Mouse (Mus musculus): ENCODE results near the gene Mpnd. TPM values are rescaled to one million over a fixed set of nuclear protein-coding genes. Genes with fewer than 3 reads are reported as not detected.

The Mpnd gene
- polyA plus RNA-seq, 1 experiment = 188 TPM

DNA sequence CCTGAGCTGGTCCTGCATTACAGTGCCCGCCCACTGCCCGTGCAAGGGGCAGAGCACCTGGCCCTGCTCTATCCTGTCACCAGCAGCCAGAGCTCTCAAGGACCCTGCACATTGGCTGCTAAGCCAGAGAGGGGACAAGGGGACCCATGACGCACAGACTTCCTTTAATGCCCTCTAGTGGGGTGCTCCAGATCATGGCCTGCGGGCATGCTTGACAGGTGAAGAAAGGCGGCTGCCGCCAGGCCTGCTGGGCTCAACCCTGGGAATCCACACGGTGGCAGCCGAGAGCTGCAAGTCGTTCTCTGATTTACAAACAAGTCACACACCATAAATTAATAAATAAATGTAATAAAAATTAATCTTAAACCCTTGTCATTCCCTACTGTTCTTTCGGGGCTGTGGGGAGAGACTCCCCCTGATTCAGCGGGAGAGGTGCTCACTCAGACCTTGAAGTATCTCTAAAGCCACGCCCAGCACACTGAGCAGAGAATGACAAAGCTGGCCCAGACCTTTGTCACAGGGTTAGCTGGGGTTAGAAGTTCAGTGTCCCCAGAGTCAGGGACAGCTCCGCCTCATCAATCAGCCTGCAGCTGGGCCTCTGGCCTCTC lies 29.2 kb upstream of the Mpnd start:
- H3K27me3 ChIP-seq (ENCODE audit: control insufficient read depth, insufficient read depth, low read length) = no peaks in the 10 kb centered on the region
- DNase-seq = peak; percentile 72
- no peak for TF ChIP-seq POLR2A (IDR thresholded peaks at IDR 0.05; ENCODE audit: control insufficient read depth, extremely low read depth, insufficient read depth, low read length, poor library complexity)
- TF ChIP-seq CTCF (IDR thresholded peaks at IDR 0.05; ENCODE audit: borderline replicate concordance, control insufficient read depth, extremely low read depth, insufficient read depth, low read length, poor library complexity) = peak; percentile 69; the same call in 1 of the 2 replicates

DNA sequence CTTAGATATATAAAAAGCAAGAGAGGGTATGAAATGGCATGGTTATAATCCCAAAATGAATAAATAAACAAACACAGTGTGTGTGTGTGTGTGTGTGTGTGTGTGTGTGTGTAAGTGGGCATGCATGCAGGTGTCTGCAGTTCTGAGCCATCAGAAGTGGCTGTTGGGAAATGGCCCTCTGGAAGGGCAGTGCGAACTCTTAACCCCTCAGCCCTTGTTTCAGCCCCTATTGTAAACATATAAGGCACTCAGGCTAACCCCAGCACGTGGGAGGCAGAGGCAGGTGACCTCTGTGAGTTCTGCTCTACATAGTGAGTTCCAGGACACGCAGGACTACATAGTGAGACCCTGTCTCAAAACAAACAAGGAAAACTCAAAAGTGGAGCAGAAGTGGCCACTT lies 28.2 kb upstream of the Mpnd start:
- Histone ChIP-seq H3K4me1 (replicated peaks; ENCODE audit: control insufficient read depth, insufficient read depth, low read length) (no peaks in the 10 kb centered on the region), H3K4me3 (ENCODE audit: control insufficient read depth, insufficient read depth, low read length) (no peak overlapping the region), H3K27me3 (ENCODE audit: control insufficient read depth, insufficient read depth, low read length) (no peaks in the 10 kb centered on the region), H3K36me3 (ENCODE audit: control insufficient read depth, insufficient read depth, low read length) (no peaks in the 10 kb centered on the region), H3K27ac (ENCODE audit: control insufficient read depth, insufficient read depth, low read length) (no peak overlapping the region)
- WGBS = 80% methylated on average over 3 of the region's 3 CpGs
- TF ChIP-seq POLR2A (IDR thresholded peaks at IDR 0.05; ENCODE audit: control insufficient read depth, extremely low read depth, insufficient read depth, low read length, poor library complexity) (no peak), CTCF (IDR thresholded peaks at IDR 0.05; ENCODE audit: borderline replicate concordance, control insufficient read depth, extremely low read depth, insufficient read depth, low read length, poor library complexity) (no peak)
- no peak for DNase-seq

More for the DNA sequence above, 29.2 kb upstream of the Mpnd start:
- Histone ChIP-seq H3K36me3 (ENCODE audit: control insufficient read depth, insufficient read depth, low read length) (no peaks in the 10 kb centered on the region), H3K4me1 (replicated peaks; ENCODE audit: control insufficient read depth, insufficient read depth, low read length) (no peaks in the 10 kb centered on the region), H3K4me3 (ENCODE audit: control insufficient read depth, insufficient read depth, low read length) (no peak overlapping the region), H3K27ac (ENCODE audit: control insufficient read depth, insufficient read depth, low read length) (no peak overlapping the region)
- WGBS = 22% methylated on average over 13 of the region's 13 CpGs

DNA sequence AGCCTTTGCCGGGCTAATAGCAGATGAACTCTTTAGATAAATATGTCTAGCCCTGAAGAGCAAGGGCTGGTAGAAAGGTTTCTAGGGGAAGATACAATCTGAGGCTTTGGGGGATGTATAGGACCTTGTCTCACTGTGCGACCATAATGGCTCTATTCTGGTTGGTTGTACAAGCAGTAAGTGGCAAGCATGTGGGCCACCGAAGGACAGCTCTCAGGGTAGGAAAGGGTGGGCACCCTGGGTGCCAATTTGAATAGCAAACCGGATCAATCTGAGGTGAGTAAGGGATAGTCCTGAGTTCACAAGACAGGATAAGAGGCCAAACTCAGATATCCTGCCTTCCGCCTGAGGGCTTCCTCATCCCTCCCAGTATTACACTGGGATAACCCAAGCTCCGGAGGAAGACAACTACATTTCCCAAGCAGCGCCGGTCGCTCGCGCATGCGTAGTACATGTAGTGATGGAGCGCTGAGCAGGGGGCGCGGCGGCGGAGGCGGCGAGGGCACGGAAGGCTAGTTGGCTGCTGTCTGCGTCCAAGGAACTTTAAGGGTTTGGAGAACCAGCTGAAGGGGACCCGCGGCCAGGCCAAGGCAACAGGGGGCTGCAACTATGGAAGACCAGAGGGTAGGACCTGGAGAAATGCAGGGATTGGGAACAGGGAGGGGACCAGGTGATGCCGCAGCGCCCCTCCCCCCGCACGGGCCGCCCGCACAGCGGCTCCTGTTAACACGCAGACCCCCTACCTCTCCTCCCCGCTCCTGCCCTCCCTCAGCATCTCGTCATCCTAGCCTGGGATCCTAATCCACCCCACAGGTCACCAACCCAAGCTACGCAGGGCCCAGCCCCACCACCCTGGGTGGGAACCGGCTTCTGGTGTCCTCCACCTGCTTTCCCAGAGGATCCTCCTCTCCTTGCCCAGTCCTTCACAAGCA lies 19.2 kb upstream of the Mpnd start, which contains the start of gene Fsd1:
Gene Fsd1, plus strand, starts transcription at position 480 of the 932 bp plus-strand sequence.
- no peak within 1 kb of the TSS for H3K27ac ChIP-seq (ENCODE audit: control insufficient read depth, insufficient read depth, low read length)
- no peaks in the 10 kb centered on the region; the same call in 1 of the 2 replicates for H3K27me3 ChIP-seq (ENCODE audit: control insufficient read depth, insufficient read depth, low read length)
- WGBS = 16% methylated on average over 35 of the region's 35 CpGs
- no peak within 1 kb of the TSS for H3K4me3 ChIP-seq (ENCODE audit: control insufficient read depth, insufficient read depth, low read length)
- H3K36me3 ChIP-seq (ENCODE audit: control insufficient read depth, insufficient read depth, low read length) = no peaks in the 10 kb centered on the region
- H3K4me1 ChIP-seq (replicated peaks; ENCODE audit: control insufficient read depth, insufficient read depth, low read length) = peaks cover 20% of the 10 kb centered on the region; the same call in 1 of the 2 replicates
- TF ChIP-seq CTCF (IDR thresholded peaks at IDR 0.05; ENCODE audit: borderline replicate concordance, control insufficient read depth, extremely low read depth, insufficient read depth, low read length, poor library complexity) (no peak), POLR2A (IDR thresholded peaks at IDR 0.05; ENCODE audit: control insufficient read depth, extremely low read depth, insufficient read depth, low read length, poor library complexity) (no peak)
- peak; percentile 23 for DNase-seq

DNA sequence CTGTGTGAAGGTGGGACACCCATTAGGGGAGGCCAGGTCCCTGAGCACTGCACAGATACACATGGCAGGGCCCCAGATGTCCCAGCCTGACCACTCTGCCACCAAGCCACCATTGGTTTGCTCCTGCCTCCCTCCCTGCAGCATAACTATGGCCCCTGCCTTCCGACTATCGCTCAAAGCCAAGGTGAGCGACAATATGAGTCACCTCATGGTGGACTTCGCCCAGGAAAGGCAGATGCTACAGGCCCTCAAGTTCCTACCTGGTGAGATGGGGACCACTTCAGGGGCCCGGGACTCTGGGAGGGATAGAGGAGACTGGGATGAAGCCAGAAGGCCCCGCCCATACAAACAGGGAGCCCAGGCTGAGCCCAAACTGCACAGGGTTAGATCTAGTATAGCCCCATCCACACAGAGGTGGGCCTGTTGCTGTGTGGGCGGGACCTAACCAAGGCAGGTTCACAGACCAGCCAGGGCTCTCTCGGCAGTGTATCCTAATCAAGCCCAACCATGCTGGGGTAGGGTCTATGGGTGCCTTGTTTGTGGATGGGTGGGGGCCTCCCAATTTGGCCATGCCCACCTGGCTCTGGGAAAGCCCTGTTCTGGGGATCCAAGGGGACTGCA lies 15.1 kb upstream of the Mpnd start:
- Histone ChIP-seq H3K4me3 (ENCODE audit: control insufficient read depth, insufficient read depth, low read length) (no peak overlapping the region), H3K27ac (ENCODE audit: control insufficient read depth, insufficient read depth, low read length) (no peak overlapping the region), H3K27me3 (ENCODE audit: control insufficient read depth, insufficient read depth, low read length) (no peaks in the 10 kb centered on the region; the same call in 1 of the 2 replicates), H3K36me3 (ENCODE audit: control insufficient read depth, insufficient read depth, low read length) (no peaks in the 10 kb centered on the region), H3K4me1 (replicated peaks; ENCODE audit: control insufficient read depth, insufficient read depth, low read length) (peaks cover 18% of the 10 kb centered on the region; the same call in 1 of the 2 replicates)
- 90% methylated on average over 8 of the region's 8 CpGs for WGBS
- DNase-seq = no peak
- TF ChIP-seq CTCF (IDR thresholded peaks at IDR 0.05; ENCODE audit: borderline replicate concordance, control insufficient read depth, extremely low read depth, insufficient read depth, low read length, poor library complexity) (no peak), POLR2A (IDR thresholded peaks at IDR 0.05; ENCODE audit: control insufficient read depth, extremely low read depth, insufficient read depth, low read length, poor library complexity) (no peak)

DNA sequence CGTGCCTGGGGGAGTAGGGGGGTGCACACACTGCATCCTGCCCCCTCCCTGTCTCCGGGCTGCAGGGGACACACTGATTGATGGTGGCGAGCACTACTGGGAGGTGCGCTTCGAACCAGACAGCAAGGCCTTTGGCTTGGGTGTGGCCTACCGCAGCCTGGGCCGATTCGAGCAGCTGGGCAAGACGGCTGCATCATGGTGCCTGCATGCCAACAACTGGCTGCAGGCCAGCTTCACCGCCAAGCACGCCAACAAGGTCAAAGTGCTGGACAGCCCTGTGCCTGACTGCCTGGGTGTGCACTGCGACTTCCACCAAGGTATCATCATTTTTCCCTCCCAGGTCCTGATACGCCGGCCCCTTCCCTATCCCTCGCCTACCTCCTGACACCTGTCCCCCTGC lies 9.5 kb upstream of the Mpnd start:
- H3K36me3 ChIP-seq (ENCODE audit: control insufficient read depth, insufficient read depth, low read length) = no peaks in the 10 kb centered on the region
- no peaks in the 10 kb centered on the region for H3K27me3 ChIP-seq (ENCODE audit: control insufficient read depth, insufficient read depth, low read length)
- H3K27ac ChIP-seq (ENCODE audit: control insufficient read depth, insufficient read depth, low read length) = no peak overlapping the region
- no peak for TF ChIP-seq POLR2A (IDR thresholded peaks at IDR 0.05; ENCODE audit: control insufficient read depth, extremely low read depth, insufficient read depth, low read length, poor library complexity)
- no peaks in the 10 kb centered on the region for H3K4me1 ChIP-seq (replicated peaks; ENCODE audit: control insufficient read depth, insufficient read depth, low read length)
- 94% methylated on average over 15 of the region's 15 CpGs for WGBS
- H3K4me3 ChIP-seq (ENCODE audit: control insufficient read depth, insufficient read depth, low read length) = no peak overlapping the region
- DNase-seq = no peak

DNA sequence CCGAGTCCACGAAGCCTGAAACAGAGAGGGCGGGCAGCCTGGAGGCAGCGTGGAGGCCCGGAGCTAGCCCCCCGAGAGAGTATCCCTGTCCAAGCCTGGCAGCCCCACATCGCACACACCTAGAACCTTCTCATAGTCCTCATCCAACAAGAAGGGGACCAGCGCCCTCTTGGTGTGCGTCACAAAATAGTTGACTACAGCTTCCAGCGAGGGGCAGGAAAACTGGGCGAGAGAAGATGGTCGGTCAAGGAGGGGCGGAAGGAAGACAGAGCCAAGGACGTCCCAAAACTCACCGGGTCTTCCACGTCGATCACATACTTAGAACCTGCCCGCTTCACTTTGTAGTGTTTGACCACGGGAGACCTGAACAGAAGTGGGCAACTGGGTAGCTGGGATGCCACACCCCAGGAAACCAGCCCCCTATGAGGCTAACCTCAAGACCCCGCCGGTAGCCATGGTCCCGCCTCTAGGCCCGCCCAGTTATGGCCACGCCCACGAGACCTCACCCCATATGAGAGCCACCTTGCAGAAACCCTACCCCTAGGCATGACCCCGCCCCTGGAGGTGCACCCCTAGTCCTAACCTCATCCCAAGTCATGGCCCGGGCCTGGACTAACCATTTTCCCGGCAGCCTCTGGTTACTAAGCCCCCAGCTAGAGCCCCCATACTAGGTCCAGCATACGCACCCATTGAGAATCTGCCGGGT lies 5.6 kb upstream of the Mpnd start:
- no peaks in the 10 kb centered on the region for H3K27me3 ChIP-seq (ENCODE audit: control insufficient read depth, insufficient read depth, low read length)
- H3K4me1 ChIP-seq (replicated peaks; ENCODE audit: control insufficient read depth, insufficient read depth, low read length) = no peaks in the 10 kb centered on the region
- H3K4me3 ChIP-seq (ENCODE audit: control insufficient read depth, insufficient read depth, low read length) = no peak overlapping the region
- no peak for TF ChIP-seq POLR2A (IDR thresholded peaks at IDR 0.05; ENCODE audit: control insufficient read depth, extremely low read depth, insufficient read depth, low read length, poor library complexity)
- 0 out of 2 replicates have a peak, but pooled peaks have one; percentile 12 for TF ChIP-seq CTCF (IDR thresholded peaks at IDR 0.05; ENCODE audit: borderline replicate concordance, control insufficient read depth, extremely low read depth, insufficient read depth, low read length, poor library complexity)
- 41% methylated on average over 30 of the region's 30 CpGs for WGBS
- H3K27ac ChIP-seq (ENCODE audit: control insufficient read depth, insufficient read depth, low read length) = no peak overlapping the region
- no peaks in the 10 kb centered on the region for H3K36me3 ChIP-seq (ENCODE audit: control insufficient read depth, insufficient read depth, low read length)
- no peak for DNase-seq

Data from thymus, adult 2 months (tissue).